Mouse (Mus musculus) intestine, postnatal 0 days (tissue): ENCODE measurements around the gene 1600014C23Rik. TPM values are rescaled to one million over a fixed set of nuclear protein-coding genes. Genes with fewer than 3 reads are reported as not detected.

Experiments
- ATAC-seq: fragments of 200-750 bp; cut with Nextera tagmentation; 2 replicates; pipeline ENCODE4 v1.8.0; 2017; ENCODE audit warnings: mild to moderate bottlenecking, moderate TSS enrichment, moderate library complexity
- H3K27ac ChIP-seq: fragments of 300-500 bp; sonication (generic); 2 replicates; pipeline ENCODE4 v1.5.1; 2014; ENCODE audit warnings: mild to moderate bottlenecking, low read depth, low read length, moderate library complexity
- H3K27me3 ChIP-seq: fragments of 300-500 bp; sonication (generic); replicated peaks from 2 replicates; pipeline ENCODE4 v1.6.1; 2014; ENCODE audit warnings: low read length, mixed read lengths; ENCODE audit not compliant: control insufficient read depth, insufficient read depth
- H3K36me3 ChIP-seq: fragments of 300-500 bp; sonication (generic); 2 replicates; pipeline ENCODE4 v1.6.1; 2014; ENCODE audit warnings: mild to moderate bottlenecking, moderate library complexity; ENCODE audit not compliant: control insufficient read depth, insufficient read depth
- H3K4me1 ChIP-seq: fragments of 300-500 bp; sonication (generic); replicated peaks from 2 replicates; pipeline ENCODE4 v1.6.1; 2014; ENCODE audit warnings: antibody characterized with exemption, low read length, mixed read lengths; ENCODE audit not compliant: control insufficient read depth, insufficient read depth
- H3K4me2 ChIP-seq: fragments of 300-500 bp; sonication (generic); replicated peaks from 2 replicates; pipeline ENCODE4 v1.6.1; 2014; ENCODE audit warnings: low read depth, mild to moderate bottlenecking, moderate library complexity
- H3K4me3 ChIP-seq: fragments of 300-500 bp; sonication (generic); 2 replicates; pipeline ENCODE4 v1.5.1; 2014; ENCODE audit warnings: low read depth, low read length
- H3K9ac ChIP-seq: fragments of 300-500 bp; sonication (generic); 2 replicates; pipeline ENCODE4 v1.6.1; 2014; ENCODE audit warnings: mild to moderate bottlenecking, low read depth, low read length
- H3K9me3 ChIP-seq: fragments of 300-500 bp; sonication (generic); 2 replicates; pipeline ENCODE4 v1.6.1; 2016; ENCODE audit warnings: mixed run types; ENCODE audit not compliant: control insufficient read depth
- CTCF ChIP-seq: sonication (generic); IDR thresholded peaks from 2 replicates; pipeline ENCODE4 v1.5.1; 2016; ENCODE audit warnings: low read depth, mild to moderate bottlenecking, control low read depth, antibody characterized with exemption, moderate library complexity
- WGBS: fragments of 180-500 bp; shearing (Covaris S2); extraction: QIAGEN DNeasy Blood & Tissue Kit; methylation state at CpG from one replicate; pipeline ENCODE4 v1.1.7; 2014; 5-methylcytosine and 5-hydroxymethylcytosine counted together
- polyA plus RNA-seq: library from polyadenylated mRNA; unstranded; fragments of >200 nt; fragmentation: Nextera tagmentation; extraction: Ambion mirVana; gene quantifications from 2 replicates; pipeline ENCODE4 v1.2.1, GENCODE M21; 2015

1600014C23Rik gene
- polyA plus RNA-seq = not detected in 2 replicates

DNA sequence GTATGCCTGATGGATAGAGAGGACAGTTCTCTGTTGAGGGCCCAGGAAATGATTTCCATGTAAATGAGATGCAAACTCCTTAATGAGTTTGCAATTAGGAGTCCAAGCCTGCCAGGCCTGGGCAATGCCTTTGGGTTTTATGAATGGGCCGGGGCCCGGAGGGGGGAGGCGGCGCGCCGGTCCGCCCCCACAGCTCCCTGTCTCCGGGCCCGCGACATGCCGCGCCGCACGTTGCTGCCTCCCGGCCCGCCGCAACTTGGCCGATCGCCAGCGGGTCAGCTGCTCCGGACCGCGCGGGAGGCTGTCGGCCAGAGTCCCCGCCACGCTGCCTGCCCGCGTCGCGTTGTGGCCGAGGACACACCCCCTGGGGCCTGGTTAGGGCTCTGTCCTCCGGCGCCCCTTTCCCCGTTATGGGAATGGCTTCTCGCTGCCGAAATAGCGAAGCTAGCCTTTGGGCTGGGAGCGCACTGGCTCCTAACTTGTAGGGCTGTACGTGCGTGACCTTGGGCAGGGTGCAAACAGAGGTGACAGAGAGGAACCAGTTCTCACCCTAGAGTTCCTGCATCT is at the start of gene 1600014C23Rik:
1600014C23Rik (minus strand) TSS at position 110 of the 567 bp plus-strand sequence.
- no peaks in the 10 kb centered on the region for H3K9me3 ChIP-seq
- ATAC-seq = no peak
- H3K27me3 ChIP-seq = no peaks in the 10 kb centered on the region
- H3K27ac ChIP-seq = no peak within 1 kb of the TSS
- peak within 1 kb of the TSS; percentile 38 for H3K9ac ChIP-seq
- no peak for TF ChIP-seq CTCF
- H3K4me1 ChIP-seq = peaks cover 5% of the 10 kb centered on the region; the same call in 1 of the 2 replicates
- H3K4me3 ChIP-seq = peak within 1 kb of the TSS; percentile 33
- WGBS = 2% methylated on average over 41 of the region's 41 CpGs
- peak within 1 kb of the TSS; percentile 70 for H3K4me2 ChIP-seq
- no peaks in the 10 kb centered on the region for H3K36me3 ChIP-seq

DNA sequence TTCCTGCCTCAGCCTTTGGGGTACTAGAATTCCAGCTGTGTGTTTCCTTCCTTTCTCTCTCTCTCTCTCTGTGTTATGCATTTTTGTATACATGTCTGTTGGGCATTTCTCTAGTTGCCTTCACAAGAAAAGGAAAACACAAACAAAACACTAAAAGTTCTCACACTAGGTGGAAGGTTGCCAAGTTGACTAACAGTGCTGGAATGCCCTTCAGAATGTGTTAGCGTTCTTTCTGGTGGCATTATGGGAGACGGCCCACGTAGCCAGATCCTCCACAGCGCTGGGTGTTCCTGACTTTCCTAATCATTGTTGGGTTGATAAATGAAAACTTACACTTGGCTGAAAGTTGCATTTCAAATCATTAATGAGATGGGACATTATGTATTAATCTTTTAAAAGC is 44.8 kb upstream of the 1600014C23Rik start:
- TF ChIP-seq CTCF = no peak
- no peak overlapping the region for H3K4me3 ChIP-seq
- H3K4me2 ChIP-seq = no peak overlapping the region
- H3K4me1 ChIP-seq = no peaks in the 10 kb centered on the region
- no peaks in the 10 kb centered on the region for H3K9me3 ChIP-seq
- H3K27ac ChIP-seq = no peak overlapping the region
- no peaks in the 10 kb centered on the region for H3K36me3 ChIP-seq
- H3K9ac ChIP-seq = no peak overlapping the region
- no peak for ATAC-seq
- no peaks in the 10 kb centered on the region for H3K27me3 ChIP-seq
- 82% methylated on average over 4 of the region's 4 CpGs for WGBS

DNA sequence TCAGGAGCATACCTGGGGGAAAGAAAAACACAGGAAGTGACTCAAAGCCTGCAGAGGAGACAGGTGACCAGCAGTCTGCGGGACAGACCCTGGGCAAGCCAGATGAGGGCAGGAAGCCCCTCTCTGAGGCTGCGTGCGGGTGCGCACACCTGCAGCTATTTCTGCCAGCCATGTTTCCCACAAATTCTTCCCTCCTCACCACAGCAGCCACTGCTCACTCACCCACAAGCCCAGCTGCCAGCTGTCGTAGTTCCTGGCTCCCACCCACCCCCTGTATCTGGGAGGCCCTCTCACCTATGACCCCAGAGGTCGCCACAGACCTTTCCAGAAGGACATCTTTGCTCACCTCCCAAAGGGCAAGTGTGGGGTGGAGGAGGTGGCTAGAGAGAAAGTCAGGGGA is 43.8 kb upstream of the 1600014C23Rik start:
- Histone ChIP-seq H3K4me1 (no peaks in the 10 kb centered on the region), H3K27ac (no peak overlapping the region), H3K4me3 (no peak overlapping the region), H3K27me3 (no peaks in the 10 kb centered on the region), H3K9ac (no peak overlapping the region), H3K4me2 (no peak overlapping the region), H3K36me3 (no peaks in the 10 kb centered on the region), H3K9me3 (no peaks in the 10 kb centered on the region)
- 0 out of 2 replicates have a peak, but pooled peaks have one; percentile 18 for ATAC-seq
- TF ChIP-seq CTCF = no peak
- 79% methylated on average over 6 of the region's 6 CpGs for WGBS

DNA sequence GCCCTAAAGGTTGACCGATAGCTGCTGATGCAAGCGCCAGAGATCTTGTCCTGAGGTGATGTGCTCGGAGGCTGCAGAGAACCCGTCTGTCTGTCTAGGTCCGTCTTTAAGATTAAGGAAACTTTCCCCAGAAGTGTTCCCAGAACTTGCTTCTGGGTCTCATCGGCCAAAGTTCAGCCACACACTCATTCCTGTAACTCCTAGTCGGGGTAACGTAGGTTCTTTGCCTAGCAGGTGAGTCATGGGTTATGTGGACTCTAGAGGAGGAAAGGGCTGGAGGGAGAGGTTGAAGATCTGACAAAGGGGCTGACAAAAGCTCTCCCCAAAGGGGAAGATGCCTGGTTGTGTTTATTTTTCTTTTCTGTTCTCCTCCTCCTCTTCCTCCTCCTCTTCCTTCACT is 42.5 kb upstream of the 1600014C23Rik start:
- no peak overlapping the region for H3K9ac ChIP-seq
- H3K4me3 ChIP-seq = no peak overlapping the region
- no peak overlapping the region for H3K4me2 ChIP-seq
- no peaks in the 10 kb centered on the region for H3K27me3 ChIP-seq
- WGBS = 66% methylated on average over 8 of the region's 8 CpGs
- H3K27ac ChIP-seq = no peak overlapping the region
- no peaks in the 10 kb centered on the region for H3K9me3 ChIP-seq
- H3K4me1 ChIP-seq = no peaks in the 10 kb centered on the region
- TF ChIP-seq CTCF = no peak
- ATAC-seq = peak; percentile 63; the same call in 1 of the 2 replicates
- H3K36me3 ChIP-seq = no peaks in the 10 kb centered on the region

DNA sequence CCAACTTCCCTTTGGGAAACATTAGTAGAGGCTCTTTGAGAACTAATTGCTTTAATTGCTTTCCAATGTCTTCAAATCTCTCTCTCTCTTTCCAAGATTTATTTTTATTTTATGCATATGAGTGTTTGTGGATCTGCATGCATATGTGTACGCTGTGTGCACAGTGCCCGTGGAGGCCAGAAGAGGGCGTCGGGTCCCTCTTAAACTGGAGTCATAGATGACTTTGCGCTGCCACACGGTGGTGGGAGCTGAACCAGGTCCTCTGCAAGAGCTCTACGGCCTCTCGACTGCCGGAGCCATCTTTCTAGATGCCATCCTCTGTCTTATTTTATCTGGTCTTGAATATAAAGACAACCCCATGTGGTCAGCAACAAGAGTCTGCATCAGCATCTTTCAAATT is 41.8 kb upstream of the 1600014C23Rik start:
- Histone ChIP-seq H3K4me3 (no peak overlapping the region), H3K4me1 (no peaks in the 10 kb centered on the region), H3K4me2 (no peak overlapping the region), H3K36me3 (no peaks in the 10 kb centered on the region), H3K27me3 (no peaks in the 10 kb centered on the region), H3K9ac (no peak overlapping the region), H3K27ac (no peak overlapping the region), H3K9me3 (no peaks in the 10 kb centered on the region)
- TF ChIP-seq CTCF = peak; percentile 50
- ATAC-seq = no peak
- WGBS = 86% methylated on average over 9 of the region's 9 CpGs

DNA sequence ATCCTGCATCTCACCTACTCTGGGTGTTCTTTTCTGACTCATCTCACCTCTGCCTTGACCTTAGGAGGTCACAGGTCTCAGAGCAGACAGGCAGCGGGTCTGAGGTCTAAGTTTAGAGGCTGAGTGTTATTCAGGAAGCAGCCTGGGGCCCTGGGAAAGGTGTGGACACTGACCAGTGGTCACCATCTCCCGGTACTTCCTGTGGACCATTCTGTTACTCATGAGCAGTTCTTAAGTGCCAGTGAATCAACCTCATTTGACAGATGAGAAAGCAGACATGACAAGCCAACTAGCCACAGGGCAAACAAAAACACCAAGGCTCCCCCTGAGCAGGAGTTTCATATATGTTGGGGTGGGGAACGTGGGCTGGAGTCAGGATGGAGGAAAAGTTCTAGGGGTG is 38.9 kb upstream of the 1600014C23Rik start:
- ATAC-seq = no peak
- no peak overlapping the region for H3K27ac ChIP-seq
- WGBS = 59% methylated on average over 3 of the region's 3 CpGs

More for the DNA sequence above, 38.9 kb upstream of the 1600014C23Rik start:
- Histone ChIP-seq H3K9ac (no peak overlapping the region), H3K4me3 (no peak overlapping the region), H3K4me1 (no peaks in the 10 kb centered on the region; the same call in 1 of the 2 replicates), H3K4me2 (no peak overlapping the region), H3K27me3 (no peaks in the 10 kb centered on the region), H3K9me3 (no peaks in the 10 kb centered on the region), H3K36me3 (no peaks in the 10 kb centered on the region)
- TF ChIP-seq CTCF = no peak
